Mouse (Mus musculus): Measurements from ENCODE around the gene Ppp1r8. TPM values are rescaled to one million over a fixed set of nuclear protein-coding genes. Genes with fewer than 3 reads are reported as not detected.
"Not testable (repeated sequence)": the region's sequence is repeated elsewhere in the genome, so short reads cannot be mapped to it uniquely, and the experiment has no call there.

The Ppp1r8 gene
- polyA plus RNA-seq, 2 experiments: 33.8 to 37.2 TPM

DNA sequence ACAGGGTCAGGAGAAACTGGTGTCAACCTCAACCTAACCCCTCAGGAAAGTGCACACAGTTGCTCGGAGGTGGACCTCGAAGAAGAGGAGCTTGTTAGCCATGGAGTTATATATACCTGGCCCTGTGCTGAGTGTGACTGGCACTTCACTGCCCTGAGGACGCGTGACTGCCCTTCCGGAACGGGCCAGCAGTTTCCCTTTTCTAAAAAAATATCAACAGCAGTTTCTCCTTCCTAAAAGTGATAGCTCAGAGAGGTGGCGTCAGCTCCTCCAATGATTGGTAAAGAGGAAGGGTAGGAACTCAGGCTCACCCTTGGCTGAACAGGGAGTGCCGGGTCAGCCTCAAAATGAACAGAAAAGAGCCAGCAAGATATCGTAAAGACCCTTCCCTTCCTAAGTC lies 48.9 kb downstream of the Ppp1r8 start:
- WGBS (ENCODE audit: insufficient replicate concordance): 16% methylated on average over 9 of the region's 9 CpGs
- Histone ChIP-seq H3K4me2 (ENCODE audit: low read depth) (0 out of 2 replicates have a peak overlapping the region, but pooled peaks have one; percentile 20), H3K27ac (no peak overlapping the region), H3K4me3 (ENCODE audit: insufficient read depth in 1 of 2, low read depth in 2 of 2, low read length in 2 of 2) (no peak overlapping the region), H3K9ac (replicated peaks) (no peak overlapping the region), H3K9me3 (ENCODE audit: control insufficient read depth, low read length) (no peaks in the 10 kb centered on the region), H3K27me3 (ENCODE audit: control insufficient read depth, insufficient read depth, low read length) (peaks cover 9% of the 10 kb centered on the region), H3K36me3 (replicated peaks; ENCODE audit: control insufficient read depth, insufficient read depth, low read depth) (no peaks in the 10 kb centered on the region), H3K4me1 (replicated peaks; ENCODE audit: control insufficient read depth in 2 of 2, insufficient read depth in 2 of 2, low read length in 1 of 2) (peaks cover 2 to 4% of the 10 kb centered on the region in 2 experiments)
- DNase-seq (ENCODE audit: low read depth in 3 of 3, low spot score in 3 of 3) (no peak), ATAC-seq (ENCODE audit: insufficient read depth) (no peak)
- TF ChIP-seq EP300 (IDR thresholded peaks at IDR 0.05; ENCODE audit: low read depth) (no peak), CTCF (IDR thresholded peaks at IDR 0.05; ENCODE audit: low read depth) (no peak)

DNA sequence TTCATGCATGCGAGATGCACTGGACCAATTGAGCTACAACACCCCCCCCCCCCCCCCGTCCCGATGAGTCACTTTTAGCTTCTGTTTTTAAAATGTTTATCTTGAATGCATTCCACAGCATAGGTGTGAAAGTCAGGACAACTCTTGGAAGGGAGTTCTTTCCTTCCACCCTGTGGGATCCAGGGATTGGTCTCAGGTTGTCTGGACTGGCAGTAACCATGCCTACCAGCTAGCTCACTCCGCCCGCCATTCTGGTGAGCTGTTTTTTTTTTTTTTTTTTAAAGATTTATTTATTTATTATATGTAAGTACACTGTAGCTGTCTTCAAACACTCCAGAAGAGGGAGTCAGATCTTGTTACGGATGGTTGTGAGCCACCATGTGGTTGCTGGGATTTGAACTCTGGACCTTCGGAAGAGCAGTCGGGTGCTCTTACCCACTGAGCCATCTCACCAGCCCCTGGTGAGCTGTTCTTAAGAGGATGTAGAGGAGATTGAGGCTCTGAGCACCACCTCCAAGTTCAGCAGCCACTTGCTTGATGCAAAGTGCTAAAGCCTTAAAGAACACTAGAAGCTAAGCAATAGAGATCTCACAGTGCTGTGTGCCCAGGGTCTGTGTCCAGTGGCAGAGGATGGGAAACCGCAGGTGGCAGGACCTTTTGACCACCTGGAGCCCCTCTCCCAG lies 49.5 kb downstream of the Ppp1r8 start:
- not testable (repeated sequence) for H3K36me3 ChIP-seq (replicated peaks; ENCODE audit: control insufficient read depth, insufficient read depth, low read depth); DNase-seq (ENCODE audit: low read depth in 3 of 3, low spot score in 3 of 3); H3K4me3 ChIP-seq (ENCODE audit: insufficient read depth in 1 of 2, low read depth in 2 of 2, low read length in 2 of 2); ATAC-seq (ENCODE audit: insufficient read depth); H3K9me3 ChIP-seq (ENCODE audit: control insufficient read depth, low read length); H3K4me2 ChIP-seq (ENCODE audit: low read depth); H3K9ac ChIP-seq (replicated peaks); H3K4me1 ChIP-seq (replicated peaks; ENCODE audit: control insufficient read depth in 2 of 2, insufficient read depth in 2 of 2, low read length in 1 of 2); H3K27ac ChIP-seq; H3K27me3 ChIP-seq (ENCODE audit: control insufficient read depth, insufficient read depth, low read length)
- 64% methylated on average over 8 of the region's 9 CpGs for WGBS (ENCODE audit: insufficient replicate concordance)

DNA sequence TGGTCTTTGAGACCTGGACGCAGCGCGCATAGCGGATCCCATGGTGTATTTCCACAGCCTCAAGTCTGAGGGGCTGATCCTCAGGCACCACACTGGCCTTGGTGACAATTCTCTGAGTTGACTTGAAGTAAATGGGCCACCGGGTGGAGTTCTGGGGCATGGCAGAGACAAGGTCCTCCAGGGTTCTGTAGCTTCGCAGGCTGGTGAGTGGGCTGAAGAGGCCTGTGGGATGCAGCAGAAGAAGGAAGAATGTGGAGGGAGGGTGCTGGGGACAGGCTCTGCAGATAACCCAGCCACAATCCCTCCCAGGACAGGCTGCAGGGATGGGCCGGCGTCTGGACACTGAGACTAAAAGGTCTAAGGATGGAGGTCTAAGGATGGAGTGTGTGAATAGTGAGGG lies 53.2 kb downstream of the Ppp1r8 start:
- ATAC-seq (ENCODE audit: insufficient read depth) (no peak), DNase-seq (ENCODE audit: low read depth in 3 of 3, low spot score in 3 of 3) (no peak)
- Histone ChIP-seq H3K4me1 (replicated peaks; ENCODE audit: control insufficient read depth in 2 of 2, insufficient read depth in 2 of 2, low read length in 1 of 2) (0 out of 4 replicates have a peak, but pooled peaks cover 0 to 1% of the 10 kb centered on the region in 2 experiments), H3K27ac (no peak overlapping the region), H3K27me3 (ENCODE audit: control insufficient read depth, insufficient read depth, low read length) (peaks cover 2% of the 10 kb centered on the region), H3K4me2 (ENCODE audit: low read depth) (no peak overlapping the region), H3K9me3 (ENCODE audit: control insufficient read depth, low read length) (no peaks in the 10 kb centered on the region), H3K36me3 (replicated peaks; ENCODE audit: control insufficient read depth, insufficient read depth, low read depth) (no peaks in the 10 kb centered on the region), H3K4me3 (ENCODE audit: insufficient read depth in 1 of 2, low read depth in 2 of 2, low read length in 2 of 2) (no peak overlapping the region), H3K9ac (replicated peaks) (no peak overlapping the region)
- TF ChIP-seq EP300 (IDR thresholded peaks at IDR 0.05; ENCODE audit: low read depth): no peak
- no peak for TF ChIP-seq CTCF (IDR thresholded peaks at IDR 0.05; ENCODE audit: low read depth)
- WGBS (ENCODE audit: insufficient replicate concordance): 81% methylated on average over 8 of the region's 8 CpGs

DNA sequence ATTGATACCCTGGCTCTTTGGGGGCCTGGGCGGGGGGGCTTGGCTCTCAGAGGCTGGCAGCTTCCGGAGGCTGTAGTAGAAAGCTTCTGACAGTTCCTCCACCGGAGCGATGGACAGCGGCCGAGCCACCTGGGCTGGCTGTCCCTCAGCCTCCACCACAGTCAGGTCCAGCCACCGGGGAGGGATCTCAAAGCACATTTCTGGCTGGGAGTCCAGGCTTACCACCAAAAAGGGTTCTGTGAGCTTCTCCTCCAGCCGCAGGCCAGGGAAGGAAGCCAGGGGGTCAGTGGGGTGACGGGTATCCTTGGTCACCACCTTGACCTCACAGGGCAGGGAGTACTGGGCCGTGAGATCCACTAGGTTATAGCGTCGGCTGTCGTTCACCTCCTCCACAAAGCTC lies 57.7 kb downstream of the Ppp1r8 start:
- Histone ChIP-seq H3K36me3 (replicated peaks; ENCODE audit: control insufficient read depth, insufficient read depth, low read depth) (0 out of 2 replicates have a peak, but pooled peaks cover under 1% of the 10 kb centered on the region), H3K9ac (replicated peaks) (no peak overlapping the region), H3K27me3 (ENCODE audit: control insufficient read depth, insufficient read depth, low read length) (no peaks in the 10 kb centered on the region), H3K4me2 (ENCODE audit: low read depth) (no peak overlapping the region), H3K27ac (no peak overlapping the region), H3K4me1 (replicated peaks; ENCODE audit: control insufficient read depth in 2 of 2, insufficient read depth in 2 of 2, low read length in 1 of 2) (no peaks in the 10 kb centered on the region; a peak in 1 of 4 replicates), H3K9me3 (ENCODE audit: control insufficient read depth, low read length) (no peaks in the 10 kb centered on the region), H3K4me3 (ENCODE audit: insufficient read depth in 1 of 2, low read depth in 2 of 2, low read length in 2 of 2) (no peak overlapping the region)
- WGBS (ENCODE audit: insufficient replicate concordance): 85% methylated on average over 13 of the region's 13 CpGs
- no peak for TF ChIP-seq CTCF (IDR thresholded peaks at IDR 0.05; ENCODE audit: low read depth)
- TF ChIP-seq EP300 (IDR thresholded peaks at IDR 0.05; ENCODE audit: low read depth): no peak
- no peak for DNase-seq (ENCODE audit: low read depth in 3 of 3, low spot score in 3 of 3)
- ATAC-seq (ENCODE audit: insufficient read depth): no peak

DNA sequence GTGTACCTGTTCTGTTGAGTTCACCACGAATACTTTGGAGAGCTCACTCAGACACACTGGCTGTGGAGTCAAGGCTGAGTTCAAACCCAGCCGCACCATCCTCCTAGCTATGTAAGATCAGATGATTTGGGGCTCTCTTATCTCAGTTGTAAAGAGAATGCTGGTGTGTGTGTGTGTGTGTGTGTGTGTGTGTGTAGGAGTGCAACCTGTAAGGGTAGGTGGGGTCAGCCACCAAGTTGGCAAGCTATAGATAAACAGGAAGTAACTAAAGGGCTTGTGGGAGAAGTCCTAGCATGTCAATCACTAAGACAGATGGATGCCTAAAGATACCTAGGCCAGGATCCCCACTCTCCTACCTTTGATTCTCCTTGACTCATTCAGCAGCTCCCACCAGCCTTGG lies 59.2 kb downstream of the Ppp1r8 start:
- H3K36me3 ChIP-seq (replicated peaks; ENCODE audit: control insufficient read depth, insufficient read depth, low read depth): peaks cover 12% of the 10 kb centered on the region
- DNase-seq (ENCODE audit: low read depth in 3 of 3, low spot score in 3 of 3): no peak
- no peaks in the 10 kb centered on the region for H3K27me3 ChIP-seq (ENCODE audit: control insufficient read depth, insufficient read depth, low read length)
- H3K9ac ChIP-seq (replicated peaks): no peak overlapping the region
- H3K27ac ChIP-seq: no peak overlapping the region
- H3K4me1 ChIP-seq (replicated peaks; ENCODE audit: control insufficient read depth in 2 of 2, insufficient read depth in 2 of 2, low read length in 1 of 2): no peaks in the 10 kb centered on the region; a peak in 1 of 4 replicates
- WGBS (ENCODE audit: insufficient replicate concordance): 59% methylated on average over 2 of the region's 2 CpGs
- no peak overlapping the region for H3K4me2 ChIP-seq (ENCODE audit: low read depth)
- H3K4me3 ChIP-seq (ENCODE audit: insufficient read depth in 1 of 2, low read depth in 2 of 2, low read length in 2 of 2): no peak overlapping the region
- TF ChIP-seq EP300 (IDR thresholded peaks at IDR 0.05; ENCODE audit: low read depth): no peak
- TF ChIP-seq CTCF (IDR thresholded peaks at IDR 0.05; ENCODE audit: low read depth): no peak
- ATAC-seq (ENCODE audit: insufficient read depth): no peak
- H3K9me3 ChIP-seq (ENCODE audit: control insufficient read depth, low read length): no peaks in the 10 kb centered on the region
